Mouse (Mus musculus): ENCODE data around the gene C1qa.

Gene C1qa

DNA sequence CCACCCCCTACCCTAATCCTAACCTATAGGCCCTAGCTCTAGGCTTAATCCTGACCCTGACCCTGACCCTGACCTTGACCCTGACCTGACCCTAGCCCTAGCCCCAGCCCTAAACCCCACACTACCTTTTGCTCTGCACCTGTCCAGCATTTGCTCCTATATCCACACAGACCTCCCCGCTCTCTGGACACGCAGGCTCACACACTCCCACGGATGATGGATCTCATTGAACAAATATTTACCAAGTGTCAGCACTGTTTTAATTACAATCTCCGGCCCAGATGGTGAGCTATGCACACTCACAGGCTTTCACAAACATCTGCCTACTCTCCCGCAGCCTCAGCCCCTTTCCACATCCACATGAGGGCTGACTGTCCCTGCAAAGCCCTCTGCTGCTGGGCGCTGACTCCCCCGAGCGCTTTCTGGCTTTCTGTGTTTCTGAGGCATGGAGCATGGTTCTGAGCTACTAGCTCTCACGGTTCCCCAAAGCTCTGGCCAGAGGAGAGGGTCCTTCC, 462 bp downstream of the C1qa start:
- no peak for DNase-seq

DNA sequence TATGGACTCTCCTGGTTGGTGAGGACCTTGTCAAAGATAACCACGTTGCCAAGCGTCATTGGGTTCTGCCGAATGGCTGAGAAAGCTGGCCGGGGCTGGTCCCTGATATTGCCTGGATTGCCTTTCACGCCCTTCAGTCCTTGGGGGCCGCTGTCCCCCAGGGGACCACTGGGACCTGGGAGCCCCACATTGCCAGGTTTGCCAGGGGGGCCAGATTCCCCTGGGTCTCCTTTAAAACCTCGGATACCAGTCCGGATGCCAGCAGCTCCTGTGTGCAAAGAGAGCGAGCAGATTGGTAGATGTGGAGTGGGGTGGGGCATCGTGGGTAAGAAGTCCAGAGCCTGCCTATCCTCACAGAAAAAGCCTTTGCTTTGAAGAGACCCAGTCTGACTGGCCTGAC, 2.1 kb downstream of the C1qa start:
- DNase-seq = no peak

DNA sequence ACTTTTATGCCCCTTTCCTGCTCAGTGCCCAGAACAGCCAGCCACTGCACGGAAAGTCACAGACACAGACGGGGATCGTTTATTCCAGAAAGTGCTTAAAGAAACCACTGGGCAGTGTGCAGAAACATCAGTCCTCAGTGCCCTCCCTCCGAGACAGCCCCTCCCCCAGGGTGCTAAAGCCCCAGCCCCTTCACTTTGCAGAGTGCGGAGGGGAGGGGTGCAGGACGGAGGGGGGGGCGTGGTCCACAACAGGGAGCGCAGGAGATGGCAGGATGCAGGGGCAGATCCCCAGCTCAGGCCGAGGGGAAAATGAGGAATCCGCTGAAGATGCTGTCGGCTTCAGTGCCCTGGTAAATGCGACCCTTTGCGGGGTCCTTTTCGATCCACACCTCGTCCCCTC, 2.7 kb downstream of the C1qa start:
- no peak for DNase-seq

DNA sequence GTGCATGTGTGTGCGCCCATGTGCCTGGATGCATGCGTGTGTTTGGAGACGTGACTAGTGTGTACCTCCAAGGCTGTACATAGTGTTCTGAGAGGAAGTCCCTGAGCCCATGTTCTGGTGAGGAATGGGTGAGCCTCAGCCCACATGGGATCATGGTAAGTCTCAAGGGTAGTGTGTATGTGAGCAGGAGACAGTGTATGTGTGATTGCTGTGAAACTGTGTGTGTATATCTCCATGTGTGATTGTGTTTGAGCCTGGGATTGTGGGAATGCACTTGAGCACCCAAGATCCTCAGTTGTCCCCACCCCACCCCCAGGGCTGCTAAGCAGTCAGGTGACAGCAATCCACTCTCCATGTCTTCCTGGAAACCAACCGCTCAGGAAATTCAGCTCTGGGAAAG, 3.8 kb downstream of the C1qa start:
- no peak for DNase-seq

DNA sequence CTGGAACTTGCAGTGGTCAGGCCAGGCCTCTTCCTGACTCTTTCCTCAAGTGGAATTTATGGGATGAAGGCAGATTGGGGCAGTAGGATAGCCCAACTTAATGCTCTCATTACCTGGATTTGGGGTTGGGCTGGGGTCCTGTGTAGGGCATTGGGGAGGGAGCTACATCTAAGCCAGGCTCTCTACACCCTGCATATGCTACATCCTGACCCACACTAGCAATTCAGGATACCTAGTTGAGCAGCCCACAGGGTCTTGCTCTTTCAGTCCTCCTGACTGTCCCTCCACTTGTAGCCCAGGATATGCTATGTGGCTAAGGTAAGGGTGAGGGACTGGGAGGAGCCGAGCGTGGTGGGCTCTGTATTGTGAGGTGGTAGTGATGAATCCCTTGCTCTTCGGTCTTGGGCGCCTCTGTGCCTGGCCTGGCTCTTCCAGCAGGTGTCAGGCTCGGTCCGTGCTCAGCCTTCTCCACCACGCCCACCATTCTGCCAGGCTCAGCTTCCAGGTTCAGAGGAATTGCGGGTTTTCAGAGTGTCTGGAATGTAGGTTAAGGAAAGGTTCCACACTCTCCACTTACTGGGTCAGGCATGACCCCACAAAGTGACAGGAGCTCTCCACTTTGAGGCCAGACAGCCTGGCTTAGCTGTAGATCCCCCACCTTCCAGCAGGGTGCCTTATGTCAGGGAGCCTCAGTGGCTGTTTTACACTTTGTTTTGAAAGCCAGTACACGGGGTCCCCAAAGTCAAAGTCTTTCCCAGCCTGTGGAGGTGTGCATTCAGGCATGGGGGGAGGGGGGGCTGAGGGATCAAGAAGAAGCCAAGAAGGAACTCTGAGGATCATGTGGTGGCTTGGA, 4.7 kb downstream of the C1qa start:
- peak; percentile 62 for DNase-seq

DNA sequence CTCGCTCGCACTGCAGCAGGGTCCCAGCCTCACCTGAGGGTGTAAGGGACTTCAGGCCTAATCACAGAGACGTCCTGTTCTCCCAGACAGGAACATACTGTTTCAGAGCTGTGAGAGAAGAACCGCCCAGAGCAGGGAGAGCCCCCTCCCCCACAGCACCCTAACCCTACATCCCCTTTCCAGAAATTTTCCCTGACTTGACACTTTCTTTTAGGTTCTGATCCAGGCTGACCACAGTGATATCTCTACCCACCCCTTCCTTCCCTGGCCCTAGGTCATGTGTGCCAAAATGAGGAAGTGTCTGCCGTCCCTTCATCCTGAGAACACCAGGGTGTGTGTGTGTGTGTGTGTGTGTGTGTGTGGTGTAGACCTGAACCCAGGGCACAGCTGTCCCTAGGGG, 5.8 kb downstream of the C1qa start, which contains the start of gene C1qc:
TSS of gene C1qc (minus strand) at position 255 of the 400 bp plus-strand sequence.
- DNase-seq = no peak

DNA sequence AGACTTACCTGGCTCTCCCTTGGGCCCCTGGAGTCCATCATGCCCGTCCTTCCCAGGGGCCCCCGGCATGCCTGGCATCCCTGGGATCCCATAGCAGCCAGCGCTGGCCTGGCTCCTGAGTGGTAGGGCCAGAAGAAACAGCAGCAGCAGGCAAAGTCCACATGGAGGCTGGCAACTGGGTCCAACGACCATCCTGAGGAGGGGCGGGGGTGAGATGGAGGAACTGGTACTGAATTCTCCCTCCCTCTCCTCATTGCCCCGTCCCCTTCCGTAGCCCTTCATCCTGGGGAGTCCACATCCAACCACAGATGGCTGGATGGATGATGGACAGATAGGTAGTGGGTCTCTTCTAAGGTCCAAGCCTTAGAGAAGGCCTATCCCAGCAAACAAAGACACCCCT, 6.2 kb downstream of the C1qa start:
- DNase-seq = no peak

DNA sequence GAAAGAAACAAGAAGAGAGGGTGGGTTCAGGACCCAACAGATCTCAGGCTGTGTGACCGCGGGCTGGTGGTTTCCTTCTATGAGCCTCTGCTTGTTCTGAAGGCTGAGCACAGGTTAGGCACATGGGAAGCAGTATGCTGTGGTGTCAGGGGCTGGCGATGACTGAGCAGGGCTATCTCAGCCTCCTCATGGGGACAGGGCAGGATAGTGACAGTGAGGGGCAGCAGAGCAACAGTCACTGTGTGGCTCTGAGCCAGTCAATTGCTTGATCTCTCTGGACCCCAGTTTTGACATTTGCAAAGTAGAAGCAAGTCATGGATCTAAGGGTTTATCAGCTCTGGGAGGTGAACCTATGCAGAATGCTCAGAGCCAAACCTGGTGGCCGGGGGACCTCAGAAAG, 7.5 kb downstream of the C1qa start:
- DNase-seq = no peak

DNA sequence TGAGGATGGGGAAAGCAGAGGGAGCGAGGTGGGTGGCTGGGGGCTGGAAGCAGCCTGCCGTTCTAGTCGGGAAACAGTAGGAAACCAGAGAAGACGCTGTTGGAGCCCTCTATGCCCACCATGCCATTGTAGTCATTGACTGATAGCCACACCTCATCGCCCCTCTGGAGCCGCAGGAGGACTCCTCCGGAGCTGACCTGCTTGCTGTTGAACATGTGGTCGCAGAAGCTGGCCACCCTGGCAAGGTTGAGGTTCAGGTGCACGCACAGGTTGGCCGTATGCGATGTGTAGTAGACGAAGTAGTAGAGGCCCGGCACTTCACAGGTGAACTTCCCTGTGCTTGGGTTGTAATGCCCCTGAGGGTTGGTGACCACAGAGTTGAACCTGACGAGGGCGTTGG, 8.6 kb downstream of the C1qa start:
- no peak for DNase-seq

DNA sequence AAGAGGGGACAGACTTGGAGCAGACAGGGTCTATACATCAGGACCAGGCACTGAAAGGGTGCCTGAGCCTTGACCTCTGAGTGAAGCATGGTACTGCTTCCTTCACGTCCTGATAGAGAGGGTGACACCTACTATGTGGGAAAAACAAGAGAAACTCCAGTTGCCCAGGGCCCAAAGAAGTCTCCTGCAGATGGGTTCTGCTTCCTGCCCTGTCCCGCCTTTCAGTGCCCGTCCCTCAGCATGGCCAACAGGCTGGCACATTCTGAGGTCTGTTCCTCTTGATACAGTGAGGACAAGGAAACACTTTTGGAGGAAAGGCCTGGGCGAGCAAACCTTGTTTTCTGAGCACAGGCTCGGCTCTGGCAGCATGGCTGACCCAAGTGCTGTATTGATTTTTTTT, 10.9 kb downstream of the C1qa start:
- DNase-seq = no peak

DNA sequence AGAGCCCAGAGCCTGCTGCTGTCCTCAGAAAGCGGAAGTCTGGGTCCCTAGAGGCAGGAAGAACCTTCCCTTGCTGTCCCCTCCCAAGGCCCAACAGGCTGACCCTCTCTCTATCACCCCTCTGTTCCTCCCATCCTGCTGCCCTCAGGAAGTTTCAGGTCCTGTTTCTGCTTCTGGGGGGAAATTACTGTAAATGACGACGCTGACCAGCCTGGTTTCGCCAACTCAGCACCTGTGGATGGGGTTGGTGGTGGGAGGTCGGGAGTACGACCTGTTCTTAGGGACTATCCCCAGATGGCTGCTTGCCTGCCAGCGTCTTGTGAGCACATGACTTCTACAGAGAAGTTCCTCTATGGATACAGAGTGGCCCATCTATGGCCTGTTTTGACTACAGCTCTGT, 12.5 kb downstream of the C1qa start, which contains the start of gene C1qb:
TSS of gene C1qb (minus strand) at position 87 of the 400 bp plus-strand sequence.
- no peak for DNase-seq

DNA sequence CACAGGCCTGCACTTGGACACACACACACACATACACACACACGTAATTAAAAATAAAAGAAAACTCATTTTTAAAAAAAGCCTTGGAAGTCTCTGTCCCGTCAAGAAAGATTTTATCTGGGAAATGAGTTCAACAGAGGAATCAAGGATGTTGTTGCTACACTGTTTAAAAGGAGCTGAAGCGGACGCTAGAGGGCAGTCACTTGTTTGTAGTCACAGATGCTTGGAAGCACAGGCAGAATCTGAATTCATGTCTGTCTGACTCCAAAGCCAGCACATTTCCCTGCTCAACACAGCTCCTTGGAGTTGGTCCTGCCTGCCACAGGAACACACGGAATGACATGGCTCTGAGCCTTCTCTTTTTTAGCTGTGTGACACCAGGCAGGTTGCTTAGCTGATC, 20.0 kb downstream of the C1qa start:
- no peak for DNase-seq

DNA sequence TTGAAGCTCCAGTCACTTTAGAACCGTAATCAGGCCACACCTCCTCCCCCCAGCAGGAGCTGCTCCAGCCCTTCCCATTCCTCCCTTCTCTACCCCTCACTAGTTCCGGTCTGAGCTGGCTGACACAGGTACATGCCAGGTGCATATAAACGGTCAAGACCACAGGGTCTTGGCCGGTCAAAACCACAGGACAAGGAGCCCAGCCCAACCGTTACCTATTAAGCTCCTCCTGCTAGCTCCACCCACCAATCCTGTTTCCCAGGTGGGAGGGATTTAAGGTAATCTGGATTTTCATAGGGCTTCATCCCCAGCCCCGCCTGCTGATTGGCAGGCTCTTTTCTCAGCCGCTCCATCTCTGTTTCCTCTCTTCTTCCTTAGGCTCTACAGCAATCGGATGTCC, 20.4 kb downstream of the C1qa start:
- DNase-seq = no peak

DNA sequence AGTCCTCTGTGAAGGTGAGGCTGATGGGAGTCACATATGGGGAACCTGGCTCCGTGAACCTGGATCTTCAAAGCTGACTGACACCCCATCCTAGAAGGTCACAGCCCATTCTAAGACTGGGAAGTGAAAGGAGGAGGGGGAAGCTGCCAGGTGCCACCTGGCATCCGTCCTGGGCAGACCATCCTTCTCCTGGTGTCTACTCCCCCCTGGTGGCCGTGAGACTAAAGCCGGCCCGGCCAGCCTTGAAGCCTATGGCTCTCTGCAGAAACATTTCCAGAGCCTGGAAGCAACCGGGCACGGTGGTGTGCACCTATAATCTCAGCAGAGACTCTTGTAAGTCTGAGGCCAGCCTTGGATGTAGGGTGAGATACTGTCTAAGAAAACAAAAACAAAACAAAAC, 21.6 kb downstream of the C1qa start:
- DNase-seq = peak; percentile 47

DNA sequence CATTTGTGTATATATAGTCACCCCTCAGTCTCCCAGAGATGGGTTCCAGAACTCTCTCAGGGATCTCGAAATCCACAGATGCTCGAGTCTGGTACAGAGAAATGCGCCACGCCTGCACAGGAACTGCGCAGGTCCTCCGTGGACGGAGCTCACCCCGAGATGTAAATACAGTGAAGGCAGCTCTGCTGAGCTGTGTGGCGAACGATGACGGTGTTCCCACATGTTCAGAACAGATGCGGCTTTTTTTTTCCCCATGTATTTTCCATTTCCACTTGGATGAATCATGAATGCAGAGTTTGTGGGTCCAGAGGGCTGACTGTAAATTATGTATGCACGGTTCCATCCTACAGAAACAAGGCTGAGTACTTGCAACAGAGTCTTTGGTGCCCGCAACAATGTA, 23.6 kb downstream of the C1qa start:
- DNase-seq = no peak

DNA sequence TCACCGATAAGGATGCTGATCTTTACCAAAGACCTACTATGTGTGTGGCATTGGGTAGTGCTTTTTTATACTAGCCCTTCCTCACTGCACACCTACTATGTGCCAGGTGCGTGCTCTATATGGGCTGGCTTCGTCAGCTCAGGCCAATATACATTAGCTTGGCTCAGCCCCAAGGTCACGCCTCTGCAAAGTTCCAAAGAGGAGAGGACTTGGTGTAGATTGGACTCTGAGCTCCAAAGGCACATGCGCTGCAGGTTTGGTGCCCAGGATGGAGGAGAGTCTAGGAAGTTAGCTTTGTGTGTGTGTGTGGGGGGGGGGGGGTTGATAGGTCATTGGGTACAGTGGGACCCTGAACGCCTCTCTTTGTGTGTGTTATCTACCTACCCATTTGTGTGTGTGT, 30.2 kb downstream of the C1qa start:
- DNase-seq = no peak

DNA sequence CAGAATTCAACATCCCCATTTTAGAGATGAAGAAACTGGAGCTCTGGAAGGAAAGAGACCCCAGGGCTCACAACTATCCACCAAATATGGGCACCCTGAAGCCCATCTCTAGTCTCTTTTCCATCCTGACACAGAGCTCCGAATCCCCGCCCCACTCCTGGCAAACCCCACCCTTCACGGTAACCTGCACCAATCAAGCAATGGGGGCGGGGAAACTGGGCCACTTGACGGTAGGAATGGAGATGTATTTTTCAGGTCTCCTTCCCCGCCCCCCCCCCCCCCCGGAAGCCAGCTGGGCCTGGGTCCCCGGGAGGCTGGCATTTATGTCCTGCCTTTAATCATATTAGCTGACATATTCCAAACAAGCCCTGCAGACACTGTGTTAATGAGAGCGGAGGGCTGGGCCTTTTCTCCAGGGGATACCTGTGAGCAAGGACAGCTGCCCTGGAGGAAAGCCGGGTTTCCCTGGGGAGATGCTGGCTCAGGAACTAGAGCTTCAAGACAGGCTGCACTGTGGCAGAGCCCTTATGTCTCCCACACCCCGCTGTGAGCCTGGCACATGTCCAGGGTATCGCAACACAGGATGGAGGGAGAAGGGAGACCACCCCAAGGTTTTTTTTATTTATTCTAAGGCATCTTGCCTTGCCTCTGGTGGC, 30.8 kb downstream of the C1qa start:
- DNase-seq = no peak

DNA sequence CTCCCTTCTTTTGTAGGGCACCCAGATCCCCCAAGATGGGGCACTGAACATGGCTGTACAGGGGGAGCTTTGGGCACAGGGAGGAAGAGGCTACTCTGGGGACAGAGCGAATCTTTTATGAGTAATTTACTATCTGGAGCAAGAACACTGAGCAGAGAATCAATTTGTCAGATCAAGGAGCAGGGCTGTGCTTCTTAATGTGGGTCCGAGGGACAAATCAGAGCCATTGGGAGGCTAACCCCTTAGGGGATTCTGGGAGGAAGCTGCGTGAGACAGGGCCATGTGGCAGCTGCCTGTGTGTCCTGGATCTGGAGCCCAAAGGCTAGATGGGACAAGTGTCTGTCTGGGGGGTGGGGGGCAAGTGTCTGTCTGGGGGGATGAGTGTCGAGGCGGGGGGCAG, 33.1 kb downstream of the C1qa start:
- DNase-seq = no peak

DNA sequence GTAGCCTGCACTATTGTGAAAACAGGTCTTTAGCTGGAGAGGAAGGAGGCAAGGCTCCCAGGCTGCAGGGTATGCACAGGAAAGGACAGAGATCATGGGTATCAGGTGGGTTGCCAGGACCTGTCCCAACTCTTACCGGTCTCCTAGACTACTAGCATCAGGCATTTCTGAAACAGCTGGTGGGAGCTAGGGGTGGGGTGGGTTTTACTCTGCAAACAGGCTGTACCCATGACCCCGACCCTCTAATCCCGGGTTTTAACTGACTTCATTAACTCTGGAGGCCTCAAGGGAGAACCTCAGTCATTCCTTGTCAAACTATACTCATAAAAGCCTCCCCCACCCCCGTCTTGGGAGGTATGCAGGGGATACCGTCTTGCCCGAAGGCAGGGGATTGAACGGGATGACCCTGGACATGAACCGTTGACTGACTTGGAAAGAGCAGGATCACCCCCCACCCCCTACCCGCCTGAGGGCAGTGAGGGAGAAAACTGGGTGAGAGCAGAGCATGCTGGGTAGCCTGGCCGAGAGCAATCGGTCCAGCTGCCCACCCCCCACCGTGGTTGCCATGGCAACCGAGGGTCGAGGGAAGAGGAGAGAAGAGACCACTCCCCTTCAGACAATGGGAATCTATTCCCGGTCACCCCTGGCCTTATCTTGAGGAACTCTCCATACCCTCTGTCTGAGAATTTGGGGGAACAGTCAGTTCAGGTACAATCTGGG, 33.7 kb downstream of the C1qa start:
- DNase-seq = no peak

DNA sequence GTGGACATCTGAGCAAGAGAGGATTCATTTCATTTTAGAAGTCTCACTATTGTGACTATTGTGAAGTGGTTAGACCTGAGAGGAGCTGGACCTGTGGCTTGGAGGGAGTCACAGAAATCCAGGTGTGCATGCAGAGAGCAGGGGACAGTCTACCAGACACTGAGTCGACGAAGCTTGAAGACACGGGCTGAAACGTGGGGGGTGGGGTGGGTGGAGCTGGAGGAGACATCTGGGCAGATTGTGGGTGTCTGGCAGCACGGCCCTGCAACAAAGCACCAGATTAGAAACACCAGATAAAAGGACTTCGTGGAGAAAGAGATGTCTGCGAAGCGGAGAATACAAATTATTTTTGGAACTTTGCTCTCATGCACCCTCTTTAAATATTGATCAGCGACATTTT, 35.1 kb downstream of the C1qa start:
- DNase-seq = no peak

DNA sequence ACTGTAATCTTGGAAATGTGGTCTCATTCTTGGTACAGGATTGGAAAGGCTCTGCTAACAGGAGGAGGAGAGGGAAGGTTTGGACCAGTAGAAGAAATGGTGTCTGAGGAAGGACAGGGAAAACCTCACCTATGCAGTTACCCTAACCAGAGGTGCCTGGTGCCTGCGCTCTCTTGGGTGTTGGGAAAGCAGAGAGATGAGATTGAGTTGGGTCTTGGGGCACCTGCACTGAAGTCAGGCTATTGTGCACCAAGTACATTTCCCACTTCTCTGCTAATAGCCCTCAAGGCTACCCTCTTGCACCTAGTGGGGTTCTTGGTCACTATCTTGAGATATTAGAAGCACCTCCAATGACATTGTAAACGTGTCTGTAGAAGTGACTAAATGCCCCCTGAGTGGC, 36.2 kb downstream of the C1qa start:
- DNase-seq = no peak

DNA sequence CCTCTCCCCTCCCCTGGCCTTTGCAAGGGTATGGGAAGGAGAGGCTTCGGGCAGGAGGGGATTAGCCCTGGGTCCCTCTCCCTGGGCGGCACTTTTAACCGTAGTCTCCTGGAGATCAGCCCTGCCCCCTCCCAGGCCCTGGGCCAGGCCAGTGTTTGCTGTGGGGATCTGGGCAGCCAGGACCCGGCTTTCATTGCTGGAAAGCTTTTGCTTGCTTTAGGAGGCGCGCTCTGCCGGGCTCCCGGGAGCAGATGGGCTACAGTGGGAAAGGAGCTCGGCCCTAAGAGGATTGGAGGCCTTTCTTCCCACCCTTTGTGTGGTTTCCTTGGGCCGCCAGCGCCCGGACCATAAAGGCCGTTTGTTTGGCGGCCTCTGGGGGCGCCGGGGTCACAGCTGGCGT, 36.8 kb downstream of the C1qa start:
- DNase-seq = no peak

DNA sequence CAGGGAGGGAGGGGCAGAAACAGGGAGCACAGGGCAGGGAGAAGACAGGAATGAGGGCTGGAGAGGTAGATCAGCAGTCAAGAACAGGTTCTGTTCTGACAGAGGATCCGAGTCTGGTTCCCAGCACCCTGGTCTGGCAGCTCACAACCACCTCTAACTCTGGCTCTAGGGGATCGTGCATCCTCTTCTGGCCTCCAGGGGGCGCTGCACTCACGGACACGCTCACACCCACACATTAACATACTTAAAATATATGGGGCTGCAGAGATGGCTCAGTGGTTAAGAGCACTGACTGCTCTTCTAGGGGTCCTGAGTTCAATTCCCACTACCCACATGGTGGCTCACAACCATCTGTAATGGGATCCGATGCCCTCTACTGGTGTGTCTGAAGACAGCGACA, 38.6 kb downstream of the C1qa start:
- no peak for DNase-seq

DNA sequence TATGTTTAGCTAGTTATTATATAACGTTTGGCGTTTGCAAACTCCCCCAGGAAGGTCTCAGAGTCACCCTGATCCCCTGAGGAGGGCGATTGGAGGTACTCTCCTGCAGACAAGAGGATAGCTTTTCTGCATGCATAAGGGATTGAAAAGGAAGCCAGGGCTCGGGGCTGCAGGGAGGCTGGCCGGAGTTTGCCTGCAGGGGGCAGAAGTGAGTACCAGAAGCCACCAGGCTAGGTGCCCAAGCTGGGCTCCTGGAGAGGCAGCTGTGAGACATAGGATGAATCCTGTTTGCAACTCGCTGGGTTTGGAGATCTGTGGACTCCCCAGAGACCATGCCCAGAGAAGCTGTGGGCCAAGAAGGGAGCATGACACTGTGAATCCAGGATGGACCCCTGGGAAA, 43.5 kb downstream of the C1qa start:
- DNase-seq = no peak

Data from right cerebral cortex, postnatal 25 days (tissue).